Mouse (Mus musculus) liver, postnatal 0 days (tissue): ENCODE data around the gene Pwwp2b. TPM values are rescaled to one million over a fixed set of nuclear protein-coding genes. Genes with fewer than 3 reads are reported as not detected.

Experiments used
- ATAC-seq: fragments of 200-750 bp; cut with Nextera tagmentation; 2 replicates; pipeline ENCODE4 v1.8.0; 2017; ENCODE audit warnings: mild to moderate bottlenecking, moderate library complexity
- DNase-seq: peaks from one replicate; pipeline ENCODE4 v3.0.0-alpha.2; 2016
- H3K27ac ChIP-seq: fragments of 300-500 bp; sonication (generic); 2 replicates; pipeline ENCODE4 v1.5.1; 2014; ENCODE audit warnings: antibody characterized with exemption, moderate library complexity, mild to moderate bottlenecking, low read depth
- H3K27me3 ChIP-seq: fragments of 300-500 bp; sonication (generic); 2 replicates; pipeline ENCODE4 v1.6.1; 2014; ENCODE audit warnings: low read length, control low read depth, mixed read lengths; ENCODE audit not compliant: insufficient read depth
- H3K36me3 ChIP-seq: fragments of 300-500 bp; sonication (generic); replicated peaks from 2 replicates; pipeline ENCODE4 v1.6.1; 2014; ENCODE audit warnings: mild to moderate bottlenecking, control low read depth, low read length, moderate library complexity, mixed read lengths; ENCODE audit not compliant: insufficient read depth
- H3K4me1 ChIP-seq: fragments of 300-500 bp; sonication (generic); 2 replicates; pipeline ENCODE4 v1.6.1; 2014; ENCODE audit warnings: antibody characterized with exemption, mild to moderate bottlenecking, control low read depth; ENCODE audit not compliant: insufficient read depth
- H3K4me2 ChIP-seq: fragments of 300-500 bp; sonication (generic); 2 replicates; pipeline ENCODE4 v1.6.1; 2014; ENCODE audit warnings: low read depth, mild to moderate bottlenecking, low read length, moderate library complexity, mixed read lengths
- H3K4me3 ChIP-seq: fragments of 300-500 bp; sonication (generic); 2 replicates; pipeline ENCODE4 v1.5.1; 2014; ENCODE audit warnings: low read depth, low read length
- H3K9ac ChIP-seq: fragments of 300-500 bp; sonication (generic); replicated peaks from 2 replicates; pipeline ENCODE4 v1.6.1; 2014; ENCODE audit warnings: mild to moderate bottlenecking, moderate library complexity
- H3K9me3 ChIP-seq: fragments of 300-500 bp; sonication (generic); 2 replicates; pipeline ENCODE4 v1.6.1; 2016; ENCODE audit warnings: mild to moderate bottlenecking, control low read depth, low read length, mixed read lengths
- CTCF ChIP-seq: sonication (generic); IDR thresholded peaks from 2 replicates; pipeline ENCODE4 v1.5.1; 2016; ENCODE audit warnings: antibody characterized with exemption, low read depth
- EP300 ChIP-seq: IDR thresholded peaks from 2 replicates; pipeline ENCODE4 v1.6.1; 2016; ENCODE audit warnings: antibody characterized with exemption, low read depth, mild to moderate bottlenecking
- WGBS: fragments of 180-500 bp; shearing (Covaris S2); extraction: QIAGEN DNeasy Blood & Tissue Kit; methylation state at CpG from one replicate; pipeline ENCODE4 v1.1.7; 2014; ENCODE audit not compliant: insufficient replicate concordance; 5-methylcytosine and 5-hydroxymethylcytosine counted together
- polyA plus RNA-seq: library from polyadenylated mRNA; unstranded; fragments of >200 nt; fragmentation: Nextera tagmentation; extraction: Ambion mirVana; gene quantifications from 2 replicates; pipeline ENCODE4 v1.2.1, GENCODE M21; 2015

Pwwp2b gene
- polyA plus RNA-seq, 1 experiment from 2014 or later, result 1.3 TPM

- DNase-seq (no peak), ATAC-seq (no peak)
- Histone ChIP-seq H3K36me3 (no peaks in the 10 kb centered on the region), H3K27me3 (no peaks in the 10 kb centered on the region), H3K9ac (no peak overlapping the region), H3K4me3 (no peak overlapping the region), H3K9me3 (no peaks in the 10 kb centered on the region), H3K27ac (no peak overlapping the region), H3K4me2 (no peak overlapping the region), H3K4me1 (peaks cover 8% of the 10 kb centered on the region)
- WGBS, result 52% methylated on average over 10 of the region's 10 CpGs
- TF ChIP-seq EP300, result no peak
Measured at GRCm38 (mm10) chr7:139296552-139297100, 48.3 kb downstream of the Pwwp2b start.

GRCm38 (mm10) chr7:139298446-139298845, 50.2 kb downstream of the Pwwp2b start:
- WGBS, result 48% methylated on average over 4 of the region's 4 CpGs
- Histone ChIP-seq H3K9ac (no peak overlapping the region), H3K36me3 (no peaks in the 10 kb centered on the region), H3K9me3 (no peaks in the 10 kb centered on the region), H3K4me3 (no peak overlapping the region), H3K27me3 (no peaks in the 10 kb centered on the region), H3K27ac (no peak overlapping the region), H3K4me1 (peaks cover 8% of the 10 kb centered on the region), H3K4me2 (no peak overlapping the region)
- TF ChIP-seq EP300 (no peak), CTCF (peak; percentile 65)
- no peak for DNase-seq
- ATAC-seq, result peak; percentile 26; the same call in 1 of the 2 replicates

GRCm38 (mm10) chr7:139299424-139299823, 51.1 kb downstream of the Pwwp2b start:
- H3K4me1 ChIP-seq, result peaks cover 8% of the 10 kb centered on the region
- no peak overlapping the region for H3K4me2 ChIP-seq
- ATAC-seq (no peak), DNase-seq (peak; percentile 85)
- H3K27ac ChIP-seq, result no peak overlapping the region
- H3K9ac ChIP-seq, result no peak overlapping the region
- 24% methylated on average over 8 of the region's 8 CpGs for WGBS
- H3K27me3 ChIP-seq, result no peaks in the 10 kb centered on the region
- no peaks in the 10 kb centered on the region for H3K36me3 ChIP-seq
- H3K9me3 ChIP-seq, result no peaks in the 10 kb centered on the region
- H3K4me3 ChIP-seq, result no peak overlapping the region
- no peak for TF ChIP-seq EP300
- TF ChIP-seq CTCF, result peak; percentile 98

- Histone ChIP-seq H3K4me2 (no peak overlapping the region), H3K27me3 (no peaks in the 10 kb centered on the region), H3K27ac (no peak overlapping the region), H3K4me3 (no peak overlapping the region), H3K9me3 (no peaks in the 10 kb centered on the region), H3K9ac (no peak overlapping the region), H3K36me3 (no peaks in the 10 kb centered on the region), H3K4me1 (peaks cover 6% of the 10 kb centered on the region)
- ATAC-seq, result no peak
- 69% methylated on average over 7 of the region's 7 CpGs for WGBS
- TF ChIP-seq CTCF (no peak), EP300 (no peak)
- no peak for DNase-seq
Measured at GRCm38 (mm10) chr7:139300423-139300822, 52.1 kb downstream of the Pwwp2b start.

- no peak for ATAC-seq
- Histone ChIP-seq H3K36me3 (no peaks in the 10 kb centered on the region), H3K27ac (no peak overlapping the region), H3K27me3 (no peaks in the 10 kb centered on the region), H3K4me3 (no peak overlapping the region), H3K4me2 (no peak overlapping the region), H3K9ac (no peak overlapping the region), H3K4me1 (no peaks in the 10 kb centered on the region), H3K9me3 (no peaks in the 10 kb centered on the region)
- 41% methylated on average over 8 of the region's 8 CpGs for whole genome bisulfite sequencing
- no peak for DNase-seq
- TF ChIP-seq EP300, result no peak
- TF ChIP-seq CTCF, result no peak
Measured at GRCm38 (mm10) chr7:139301505-139301904, 53.2 kb downstream of the Pwwp2b start.

GRCm38 (mm10) chr7:139302314-139302713, 54.0 kb downstream of the Pwwp2b start:
- H3K27ac ChIP-seq, result no peak overlapping the region
- WGBS, result 63% methylated on average over 5 of the region's 5 CpGs
- DNase-seq (no peak), ATAC-seq (no peak)
- H3K9me3 ChIP-seq, result no peaks in the 10 kb centered on the region
- no peak for TF ChIP-seq EP300
- TF ChIP-seq CTCF, result no peak
- H3K36me3 ChIP-seq, result no peaks in the 10 kb centered on the region
- no peak overlapping the region for H3K4me3 ChIP-seq
- H3K4me1 ChIP-seq, result no peaks in the 10 kb centered on the region
- H3K27me3 ChIP-seq, result no peaks in the 10 kb centered on the region
- no peak overlapping the region for H3K9ac ChIP-seq
- no peak overlapping the region for H3K4me2 ChIP-seq
